Mouse (Mus musculus): Measurements from ENCODE around the gene Lix1l.

Lix1l gene

GRCm38 (mm10) chr3:96593790-96594560 lies 7.0 kb upstream of the Lix1l start, which contains the start of gene Polr3gl:
TSS of gene Polr3gl (minus strand) at chr3:96594181.
- peak; percentile 77; the same call in 1 of the 2 replicates for TF ChIP-seq GATA4 (IDR thresholded peaks at IDR 0.05; ENCODE audit: insufficient replicate concordance, low read length)

GRCm38 (mm10) chr3:96594851-96595250 lies 6.1 kb upstream of the Lix1l start:
- no peak for TF ChIP-seq GATA4 (IDR thresholded peaks at IDR 0.05; ENCODE audit: insufficient replicate concordance, low read length)

- TF ChIP-seq GATA4 (IDR thresholded peaks at IDR 0.05; ENCODE audit: insufficient replicate concordance, low read length): no peak
These were observed 5.3 kb upstream of the Lix1l start for GRCm38 (mm10) chr3:96595661-96596060.

- TF ChIP-seq GATA4 (IDR thresholded peaks at IDR 0.05; ENCODE audit: insufficient replicate concordance, low read length): no peak
These were observed 4.7 kb upstream of the Lix1l start, which contains the start of gene Ankrd34a for GRCm38 (mm10) chr3:96596228-96596707. TSS of gene Ankrd34a (plus strand) at chr3:96596636.

- TF ChIP-seq GATA4 (IDR thresholded peaks at IDR 0.05; ENCODE audit: insufficient replicate concordance, low read length): no peak
These were observed 4.1 kb upstream of the Lix1l start for GRCm38 (mm10) chr3:96596855-96597254.

GRCm38 (mm10) chr3:96597435-96597891 lies 3.5 kb upstream of the Lix1l start:
- no peak for TF ChIP-seq GATA4 (IDR thresholded peaks at IDR 0.05; ENCODE audit: insufficient replicate concordance, low read length)

GRCm38 (mm10) chr3:96598156-96599068 lies 2.5 kb upstream of the Lix1l start:
- TF ChIP-seq GATA4 (IDR thresholded peaks at IDR 0.05; ENCODE audit: insufficient replicate concordance, low read length): no peak

GRCm38 (mm10) chr3:96599069-96599393 lies 1.9 kb upstream of the Lix1l start:
- no peak for TF ChIP-seq GATA4 (IDR thresholded peaks at IDR 0.05; ENCODE audit: insufficient replicate concordance, low read length)

GRCm38 (mm10) chr3:96599411-96599810 lies 1.5 kb upstream of the Lix1l start:
- no peak for TF ChIP-seq GATA4 (IDR thresholded peaks at IDR 0.05; ENCODE audit: insufficient replicate concordance, low read length)

GRCm38 (mm10) chr3:96601251-96601787 lies 370 bp downstream of the Lix1l start:
- TF ChIP-seq GATA4 (IDR thresholded peaks at IDR 0.05; ENCODE audit: insufficient replicate concordance, low read length): no peak

GRCm38 (mm10) chr3:96601941-96602703 lies 1.2 kb downstream of the Lix1l start:
- no peak for TF ChIP-seq GATA4 (IDR thresholded peaks at IDR 0.05; ENCODE audit: insufficient replicate concordance, low read length)

GRCm38 (mm10) chr3:96602704-96603084 lies 1.7 kb downstream of the Lix1l start:
- TF ChIP-seq GATA4 (IDR thresholded peaks at IDR 0.05; ENCODE audit: insufficient replicate concordance, low read length): no peak

GRCm38 (mm10) chr3:96603311-96603710 lies 2.4 kb downstream of the Lix1l start:
- no peak for TF ChIP-seq GATA4 (IDR thresholded peaks at IDR 0.05; ENCODE audit: insufficient replicate concordance, low read length)

- TF ChIP-seq GATA4 (IDR thresholded peaks at IDR 0.05; ENCODE audit: insufficient replicate concordance, low read length): no peak
These were observed 5.7 kb downstream of the Lix1l start for GRCm38 (mm10) chr3:96606618-96607017.

GRCm38 (mm10) chr3:96617941-96618340 lies 17.0 kb downstream of the Lix1l start:
- no peak for TF ChIP-seq GATA4 (IDR thresholded peaks at IDR 0.05; ENCODE audit: insufficient replicate concordance, low read length)

All from liver, adult (tissue).